16 mouse cellular contexts compared by ENCODE assay signal in the genomic region with DNA sequence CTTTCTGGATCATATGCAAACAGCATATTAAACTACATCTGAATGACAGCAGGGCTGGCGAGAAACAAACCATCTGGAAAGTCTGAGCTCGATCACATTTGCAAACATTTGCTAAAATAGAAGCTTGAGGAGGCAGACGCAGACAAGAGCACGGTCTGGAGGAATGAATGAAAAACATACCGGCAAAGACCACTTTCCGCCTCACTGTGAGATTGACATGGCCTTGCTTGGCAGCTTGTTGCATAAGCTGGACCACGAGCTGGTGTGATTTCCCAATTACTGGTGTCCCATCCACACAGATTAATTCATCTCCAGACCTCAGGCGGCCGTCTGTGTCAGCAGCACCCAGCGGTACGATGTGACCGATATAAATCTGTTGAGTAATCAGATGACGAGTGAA.
A peak's percentile ranks its signal among the peaks of the same experiment; 100 is the strongest.
DNase-seq lines count a peak whose midpoint lies in the region; ATAC-seq lines count a peak whose summit lies in the region.
"Had no signal": no experiment of that assay in that cellular context is flagged by ENCODE, and none has a peak within 500 bp of the region (broad histone marks: within the 10 kb centered on the region; RNA-seq: fewer than 3 reads in every experiment).

No protein-coding gene starts in this region.

- peak; percentile 38 for DNase-seq in forebrain, embryonic 14.5 days (ENCODE audit: low spot score)
- no peak for DNase-seq in forebrain, embryonic 10.5 days (ENCODE audit: extremely low spot score, low spot score)
- no peak for DNase-seq in lung, postnatal 25 days (ENCODE audit: low spot score)
- DNase-seq in right cerebral cortex, postnatal 10 days (ENCODE audit: low spot score in 2 of 2) = peak; percentile 44 to 72
- DNase-seq: cerebellum, adult 11-12 months; embryo, embryonic 11 days; kidney, adult 8-10 months had no signal

- H3K36me3 ChIP-seq in forebrain, embryonic 14.5 days (ENCODE audit: control insufficient read depth, insufficient read depth, low read length) = peaks cover 62% of the 10 kb centered on the region
- peaks cover 71% of the 10 kb centered on the region for H3K36me3 ChIP-seq in forebrain, embryonic 10.5 days (replicated peaks)
- no peaks in the 10 kb centered on the region for H3K36me3 ChIP-seq in lung, embryonic 16.5 days (ENCODE audit: control insufficient read depth, insufficient read depth, low read length)
- peaks cover 5% of the 10 kb centered on the region; the same call in 1 of the 2 replicates for H3K36me3 ChIP-seq in liver, embryonic 12.5 days
- H3K36me3 ChIP-seq in hindbrain, embryonic 13.5 days = peaks cover 53% of the 10 kb centered on the region

- H3K4me2 ChIP-seq in forebrain, embryonic 14.5 days (ENCODE audit: low read length) = no peak overlapping the region
- no peak overlapping the region for H3K4me2 ChIP-seq in lung, embryonic 16.5 days (ENCODE audit: low read depth, low read length)
- H3K4me2 ChIP-seq in liver, embryonic 12.5 days = no peak overlapping the region
- H3K4me2 ChIP-seq in hindbrain, embryonic 13.5 days = no peak overlapping the region
- H3K4me2 ChIP-seq: heart, embryonic 13.5 days; hindbrain, embryonic 14.5 days; midbrain, embryonic 12.5 days; neural tube, embryonic 12.5 days had no signal

- H3K27me3 ChIP-seq in forebrain, embryonic 14.5 days (replicated peaks; ENCODE audit: control insufficient read depth, insufficient read depth, low read length) = no peaks in the 10 kb centered on the region
- H3K27me3 ChIP-seq in forebrain, embryonic 10.5 days (ENCODE audit: poor library complexity, severe bottlenecking) = no peaks in the 10 kb centered on the region
- H3K27me3 ChIP-seq in lung, embryonic 16.5 days (ENCODE audit: control insufficient read depth, insufficient read depth, low read depth, low read length) = no peaks in the 10 kb centered on the region
- no peaks in the 10 kb centered on the region for H3K27me3 ChIP-seq in liver, embryonic 12.5 days (replicated peaks)
- H3K27me3 ChIP-seq in hindbrain, embryonic 13.5 days = no peaks in the 10 kb centered on the region
- H3K27me3 ChIP-seq: heart, embryonic 13.5 days; midbrain, embryonic 12.5 days; neural tube, embryonic 12.5 days had no signal

- H3K4me3 ChIP-seq in forebrain, embryonic 14.5 days (ENCODE audit: low read depth, low read length) = no peak overlapping the region
- H3K4me3 ChIP-seq in forebrain, embryonic 10.5 days = no peak overlapping the region
- no peak overlapping the region for H3K4me3 ChIP-seq in lung, embryonic 16.5 days (ENCODE audit: low read length)
- no peak overlapping the region for H3K4me3 ChIP-seq in liver, embryonic 12.5 days
- H3K4me3 ChIP-seq in hindbrain, embryonic 13.5 days = no peak overlapping the region
- H3K4me3 ChIP-seq: heart, embryonic 13.5 days; midbrain, embryonic 12.5 days; neural tube, embryonic 12.5 days had no signal

- no peaks in the 10 kb centered on the region for H3K9me3 ChIP-seq in forebrain, embryonic 14.5 days (replicated peaks; ENCODE audit: control insufficient read depth, low read length)
- H3K9me3 ChIP-seq in forebrain, embryonic 10.5 days = no peaks in the 10 kb centered on the region
- H3K9me3 ChIP-seq in lung, embryonic 16.5 days (ENCODE audit: control insufficient read depth, low read length) = no peaks in the 10 kb centered on the region
- H3K9me3 ChIP-seq in liver, embryonic 12.5 days (replicated peaks) = no peaks in the 10 kb centered on the region
- H3K9me3 ChIP-seq in hindbrain, embryonic 13.5 days = no peaks in the 10 kb centered on the region
- H3K9me3 ChIP-seq: heart, embryonic 13.5 days; midbrain, embryonic 12.5 days; neural tube, embryonic 12.5 days had no signal

- ATAC-seq in forebrain, embryonic 14.5 days = peak; percentile 20; the same call in 1 of the 2 replicates
- peak; percentile 38; the same call in 1 of the 2 replicates for ATAC-seq in lung, embryonic 16.5 days (ENCODE audit: low read depth)
- ATAC-seq in granulocyte monocyte progenitor cell, adult 5-6 weeks (replicated peaks; ENCODE audit: poor library complexity, severe bottlenecking) = peak; percentile 63
- ATAC-seq in liver, embryonic 12.5 days = no peak
- ATAC-seq in hindbrain, embryonic 13.5 days (ENCODE audit: low FRiP score) = no peak
- ATAC-seq: activated CD4-positive, CD25-positive, alpha-beta regulatory T cell, adult 4 months had no signal

- H3K27ac ChIP-seq in forebrain, embryonic 14.5 days (ENCODE audit: low read depth, low read length) = no peak overlapping the region
- no peak overlapping the region for H3K27ac ChIP-seq in forebrain, embryonic 10.5 days
- no peak overlapping the region for H3K27ac ChIP-seq in lung, embryonic 16.5 days (ENCODE audit: low read length)
- no peak overlapping the region for H3K27ac ChIP-seq in liver, embryonic 12.5 days
- H3K27ac ChIP-seq in hindbrain, embryonic 13.5 days = no peak overlapping the region
- H3K27ac ChIP-seq: heart, embryonic 13.5 days; hindbrain, embryonic 14.5 days; midbrain, embryonic 12.5 days; neural tube, embryonic 12.5 days had no signal

- H3K9ac ChIP-seq in forebrain, embryonic 14.5 days (ENCODE audit: low read length) = no peak overlapping the region
- H3K9ac ChIP-seq in lung, embryonic 16.5 days (ENCODE audit: low read length) = no peak overlapping the region
- H3K9ac ChIP-seq in liver, embryonic 12.5 days = no peak overlapping the region
- H3K9ac ChIP-seq in hindbrain, embryonic 13.5 days = no peak overlapping the region
- H3K9ac ChIP-seq: heart, embryonic 13.5 days; hindbrain, embryonic 14.5 days; midbrain, embryonic 12.5 days; neural tube, embryonic 12.5 days had no signal

- 76% methylated on average over 13 of the region's 13 CpGs for WGBS in forebrain, embryonic 14.5 days
- 91% methylated on average over 13 of the region's 13 CpGs for WGBS in forebrain, embryonic 10.5 days
- whole genome bisulfite sequencing in lung, embryonic 16.5 days = 55% methylated on average over 13 of the region's 13 CpGs
- 71% methylated on average over 13 of the region's 13 CpGs for WGBS in liver, embryonic 12.5 days (ENCODE audit: insufficient replicate concordance)
- 80% methylated on average over 13 of the region's 13 CpGs for WGBS in hindbrain, embryonic 13.5 days

- no peaks in the 10 kb centered on the region for H3K4me1 ChIP-seq in forebrain, embryonic 14.5 days (ENCODE audit: control insufficient read depth, insufficient read depth, low read length)
- H3K4me1 ChIP-seq in forebrain, embryonic 10.5 days = peaks cover 8% of the 10 kb centered on the region; the same call in 1 of the 2 replicates
- H3K4me1 ChIP-seq in lung, embryonic 16.5 days (replicated peaks; ENCODE audit: control insufficient read depth, insufficient read depth, low read length) = peaks cover 2% of the 10 kb centered on the region; the same call in 1 of the 2 replicates
- H3K4me1 ChIP-seq in liver, embryonic 12.5 days = no peaks in the 10 kb centered on the region
- peaks cover 5% of the 10 kb centered on the region for H3K4me1 ChIP-seq in hindbrain, embryonic 13.5 days (replicated peaks)
- H3K4me1 ChIP-seq: midbrain, embryonic 12.5 days; neural tube, embryonic 12.5 days had no signal

Comparison
In these comparisons a context has a peak if more than half of its experiments do, and no peak if none do; other contexts are left out.
1. DNase-seq: peak in forebrain, embryonic 14.5 days (single experiment) and right cerebral cortex, postnatal 10 days (2 of 2); none in forebrain, embryonic 10.5 days (single experiment) and lung, postnatal 25 days (single experiment).
2. ATAC-seq: peak in forebrain, embryonic 14.5 days (single experiment), lung, embryonic 16.5 days (single experiment) and granulocyte monocyte progenitor cell, adult 5-6 weeks (single experiment); none in liver, embryonic 12.5 days (single experiment) and hindbrain, embryonic 13.5 days (single experiment).